Mouse (Mus musculus) lung, postnatal 14 days (tissue): ENCODE results near the gene Lrrc41.

Experiments used
- DNase-seq: peaks from one replicate; pipeline ENCODE4 v3.0.0; 2021

The Lrrc41 gene

DNA sequence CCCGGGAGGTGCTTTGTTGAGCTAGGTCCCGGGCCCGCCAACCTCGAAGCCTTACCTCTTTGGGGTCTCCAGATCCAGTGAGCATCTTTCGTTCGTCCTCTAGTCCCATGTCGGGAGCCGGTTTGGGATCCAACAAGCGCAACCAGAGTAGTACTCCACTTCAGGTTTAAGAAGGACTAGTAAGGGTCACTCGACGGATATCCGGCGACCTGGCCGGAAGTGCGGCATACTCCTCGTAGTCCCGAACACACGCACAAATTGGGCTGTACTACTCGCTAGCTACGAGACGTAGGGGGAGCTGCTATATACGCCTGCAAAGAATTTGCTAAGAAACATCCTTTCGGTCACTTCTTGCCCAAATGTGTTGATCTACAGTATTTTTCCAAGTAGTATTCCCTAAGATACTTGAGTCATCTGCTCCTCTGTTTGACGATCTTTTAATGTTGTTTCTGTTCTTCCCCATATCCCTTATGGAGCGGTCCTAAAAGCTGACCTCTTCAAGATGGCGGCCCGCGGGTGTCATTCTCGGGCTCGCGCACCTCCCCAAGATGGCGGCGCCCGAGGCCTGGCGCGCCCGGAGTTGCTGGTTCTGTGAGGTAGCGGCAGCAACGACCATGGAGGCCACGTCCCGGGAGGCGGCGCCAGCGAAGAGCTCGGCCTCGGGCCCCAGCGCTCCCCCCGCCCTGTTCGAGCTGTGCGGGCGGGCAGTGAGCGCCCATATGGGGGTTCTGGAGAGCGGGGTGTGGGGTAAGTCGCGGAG is at the start of gene Lrrc41, which contains the start of gene Uqcrh:
Lrrc41 (plus strand) TSS at position 409 of the 760 bp plus-strand sequence.
Uqcrh (minus strand) TSS at position 211 of the 760 bp plus-strand sequence.
- peak; percentile 97 for DNase-seq

GRCm38 (mm10) chr4:116032906-116033305 is 42.2 kb upstream of the Lrrc41 start:
- DNase-seq = no peak

DNA sequence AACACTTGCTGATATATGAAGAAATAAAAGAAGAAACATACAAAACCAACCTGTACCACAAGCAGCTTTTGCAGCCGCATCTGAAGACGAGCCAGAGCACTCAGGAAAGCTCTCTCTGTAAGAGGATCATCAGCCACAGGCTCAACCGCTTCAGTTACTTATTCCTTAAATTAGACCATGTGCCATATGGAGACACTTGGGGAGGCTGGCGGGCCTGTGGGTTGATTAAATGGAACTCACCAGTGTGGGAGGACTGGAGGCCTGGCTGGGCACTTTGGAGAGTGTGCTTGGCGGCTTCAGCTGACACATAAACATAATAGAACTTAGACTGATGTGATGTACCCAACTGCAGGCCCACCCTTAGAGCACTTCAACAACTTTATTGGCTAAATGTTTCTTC is 41.7 kb upstream of the Lrrc41 start:
- no peak for DNase-seq

DNA sequence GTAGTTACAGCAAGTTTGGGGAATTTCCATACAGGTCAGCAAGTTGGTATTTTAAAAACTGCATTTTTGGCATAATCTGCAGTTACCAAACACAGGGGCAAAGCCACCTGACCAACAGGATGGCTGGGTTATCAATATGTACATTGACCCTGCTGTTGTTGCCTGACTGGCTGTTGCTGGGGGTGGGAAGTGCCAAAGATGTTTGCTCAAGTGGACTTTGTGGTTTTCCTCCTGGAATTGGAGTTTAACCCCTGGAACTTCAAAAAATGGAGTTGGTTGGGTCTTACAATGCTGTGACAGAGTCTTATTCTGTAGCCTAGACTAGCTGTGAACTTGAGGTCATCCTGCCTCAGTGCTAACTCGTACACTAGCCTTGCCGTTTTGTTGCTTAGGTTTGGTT is 34.6 kb upstream of the Lrrc41 start:
- no peak for DNase-seq

- peak; percentile 5 for DNase-seq
Observed at GRCm38 (mm10) chr4:116042186-116042585, 32.9 kb upstream of the Lrrc41 start.

DNA sequence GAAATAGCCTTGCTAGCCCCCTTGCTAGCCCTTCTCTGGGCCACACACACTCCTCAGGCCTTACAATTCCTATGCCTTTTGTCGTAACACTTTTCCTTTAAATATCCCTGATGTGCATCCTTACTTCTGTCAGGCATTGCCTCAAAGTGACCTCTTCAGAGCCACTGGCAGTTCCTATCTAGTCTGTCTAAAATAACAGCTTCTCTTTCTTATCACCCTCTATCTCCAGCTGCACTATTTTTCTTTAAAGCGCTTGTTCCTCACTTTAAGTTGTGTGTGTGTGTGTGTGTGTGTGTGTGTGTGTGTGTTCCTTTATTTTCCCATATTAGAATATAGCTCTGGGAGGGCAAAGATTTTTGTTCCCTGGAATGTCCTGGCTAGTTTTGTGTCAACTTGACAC is 28.5 kb upstream of the Lrrc41 start:
- DNase-seq = no peak

DNA sequence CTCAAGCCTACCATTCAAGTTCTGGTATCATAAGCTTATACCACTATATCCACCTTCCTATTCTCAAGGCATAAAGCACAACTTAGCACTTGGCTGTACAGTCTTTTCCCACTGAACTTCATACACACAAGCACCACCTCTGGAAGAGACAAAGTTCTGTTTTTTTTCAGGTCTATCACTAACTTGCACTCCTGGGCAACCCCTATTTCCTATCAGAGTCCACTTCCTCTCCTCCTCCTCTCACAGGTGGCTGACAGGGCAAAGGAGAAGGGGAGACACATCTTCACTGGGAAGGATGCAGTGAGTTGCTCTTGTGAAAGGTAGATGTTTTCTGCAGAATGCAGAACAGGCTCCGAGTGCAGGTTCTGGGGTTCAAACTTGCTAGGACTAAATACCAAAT is 27.4 kb upstream of the Lrrc41 start:
- no peak for DNase-seq

- peak; percentile 80 for DNase-seq
Observed at GRCm38 (mm10) chr4:116048130-116048920, 26.7 kb upstream of the Lrrc41 start.

- DNase-seq = no peak
Observed at GRCm38 (mm10) chr4:116049211-116049610, 25.9 kb upstream of the Lrrc41 start.

GRCm38 (mm10) chr4:116052526-116053293 is 22.4 kb upstream of the Lrrc41 start:
- peak; percentile 61 for DNase-seq

- peak; percentile 91 for DNase-seq
Observed at GRCm38 (mm10) chr4:116053399-116053961, 21.6 kb upstream of the Lrrc41 start, which contains the start of gene Nsun4. Nsun4 (minus strand) TSS chr4:116053876.

GRCm38 (mm10) chr4:116057559-116057958 is 17.5 kb upstream of the Lrrc41 start:
- no peak for DNase-seq

GRCm38 (mm10) chr4:116059012-116059726 is 15.9 kb upstream of the Lrrc41 start:
- no peak for DNase-seq

DNA sequence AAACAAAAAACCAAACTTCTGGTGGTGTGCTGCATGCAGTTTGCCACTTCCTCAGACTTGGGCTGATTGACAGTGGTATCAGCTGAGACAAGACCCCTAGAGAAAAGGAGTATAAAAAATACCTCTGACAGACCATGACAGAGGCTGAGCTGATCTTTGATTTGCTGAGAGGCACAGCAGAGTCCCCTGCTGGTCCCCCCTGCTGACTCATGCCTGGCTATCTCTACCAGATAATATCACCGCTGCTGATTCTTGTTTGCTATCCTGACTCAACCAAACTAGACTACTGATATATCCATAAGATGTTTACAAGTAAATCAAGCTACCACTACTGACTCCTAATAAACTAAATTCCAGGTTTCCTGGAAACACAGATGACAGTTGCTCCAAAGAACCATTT is 11.2 kb upstream of the Lrrc41 start:
- DNase-seq = no peak

- no peak for DNase-seq
Observed at GRCm38 (mm10) chr4:116070116-116070515, 5.0 kb upstream of the Lrrc41 start.

DNA sequence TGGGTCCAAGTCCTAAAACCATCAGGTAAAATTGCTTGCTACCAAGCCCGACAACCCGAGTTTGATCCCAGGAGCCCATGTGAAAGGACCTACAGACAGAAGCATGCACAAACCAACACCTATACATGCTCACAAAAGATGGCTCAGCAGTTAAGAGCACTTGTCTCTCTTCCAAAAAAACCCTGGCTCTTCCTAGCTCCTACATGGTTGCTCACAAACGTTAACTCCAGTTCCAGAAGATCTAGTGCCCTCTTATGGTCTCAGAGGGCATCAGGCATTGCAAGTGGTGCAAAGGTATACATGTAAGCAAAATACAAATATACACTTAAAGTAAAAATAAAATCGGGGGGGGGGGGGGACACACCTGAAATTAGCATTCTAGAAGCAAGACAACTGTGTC is 1.9 kb upstream of the Lrrc41 start:
- no peak for DNase-seq

GRCm38 (mm10) chr4:116074145-116074675 is 859 bp upstream of the Lrrc41 start:
- no peak for DNase-seq

DNA sequence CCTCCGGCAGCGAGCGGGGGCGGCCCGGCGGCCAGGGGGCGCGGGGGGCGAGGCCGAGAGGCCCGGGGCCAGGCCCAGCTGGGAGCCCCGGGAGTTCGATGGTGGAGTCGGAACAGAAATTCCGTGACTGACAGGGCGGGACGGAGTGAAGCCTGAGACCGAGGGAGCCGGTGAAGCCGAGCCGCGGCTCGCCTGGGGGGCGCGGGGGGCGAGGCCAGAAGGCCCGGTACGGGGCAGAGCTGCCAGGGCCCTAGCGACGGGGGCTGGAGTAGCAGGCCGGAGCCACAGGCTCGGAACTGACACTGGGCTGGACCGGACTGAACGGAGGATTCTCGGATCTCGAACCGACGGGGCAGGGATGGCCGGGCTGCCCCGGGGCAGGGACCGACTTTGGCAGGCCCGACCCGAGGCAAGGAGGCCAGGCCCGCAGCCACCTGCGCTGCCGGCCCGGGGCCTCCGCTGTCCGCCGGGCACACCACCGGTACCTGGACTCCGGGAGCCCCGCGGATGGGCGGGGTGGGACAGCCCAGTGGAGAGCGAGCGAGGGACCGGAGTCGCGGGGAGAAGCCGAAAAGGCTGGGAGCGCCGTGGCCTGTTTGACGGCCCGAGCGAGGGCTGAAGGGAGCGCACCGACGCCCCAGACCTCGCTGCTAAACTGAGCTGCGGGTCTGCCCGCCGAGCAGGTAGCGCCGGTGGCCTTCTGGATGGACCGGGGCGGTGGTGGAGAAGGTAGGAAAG is 731 bp downstream of the Lrrc41 start:
- peak; percentile 75 for DNase-seq

DNA sequence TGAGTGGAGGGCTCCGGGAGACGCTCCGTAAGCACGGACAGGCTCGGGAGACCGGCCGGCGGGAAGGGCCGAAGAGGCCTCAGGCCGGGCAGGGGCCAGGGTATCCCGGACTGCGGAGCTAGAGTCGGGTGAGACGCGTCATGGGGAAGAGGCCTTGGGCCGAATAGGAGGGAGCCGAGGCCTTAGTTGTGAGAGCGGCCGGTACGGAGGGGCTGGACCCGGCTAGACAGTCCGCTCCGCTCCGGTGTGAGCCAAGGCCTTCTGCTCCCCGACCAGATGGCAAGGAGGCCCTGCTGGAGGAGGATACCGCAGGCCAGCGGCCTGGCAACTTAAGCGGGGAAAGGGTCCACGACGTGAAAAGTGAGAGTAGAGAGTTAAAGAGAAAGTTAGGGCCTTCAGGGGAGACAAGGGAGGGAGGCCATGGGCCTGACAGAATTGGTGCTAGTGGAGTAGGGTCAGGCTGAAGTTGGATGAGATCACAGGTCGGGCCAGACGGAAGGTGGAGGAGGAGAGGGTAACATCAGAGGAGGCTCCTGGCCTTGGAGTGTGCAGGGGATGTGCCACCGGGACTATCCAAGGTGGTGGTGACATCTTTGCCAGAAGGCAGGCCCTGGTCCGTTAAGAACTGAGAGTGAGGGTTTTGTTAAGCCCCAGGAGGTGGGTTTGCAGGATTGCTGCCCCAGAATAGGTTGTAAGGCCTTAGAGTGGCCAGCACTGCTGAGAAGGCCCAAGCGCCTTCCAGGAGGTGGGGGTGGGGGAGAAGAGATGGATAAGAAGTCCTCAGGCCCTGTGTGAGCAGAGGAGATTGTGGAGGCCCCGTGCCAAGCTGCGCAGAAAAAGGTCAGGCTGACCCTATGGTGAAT is 1.5 kb downstream of the Lrrc41 start:
- DNase-seq = peak; percentile 35
